Mouse (Mus musculus) heart, postnatal 36 days (tissue): ENCODE measurements at regions not wholly inside any gene's neighbourhood (a gene's known extent, or its start where the extent isn't known, plus 50 kb on each side); places are given as distances from the start of the nearest gene placed in this dataset.

Experiments used
- DNase-seq, 2 experiments: peaks; one replicate each; pipeline ENCODE4 v3.0.0; 2021 to 2022
- intact Hi-C: fragments of 180-260 bp; cut with DNase I; formaldehyde crosslinking; loops from one replicate; pipeline ENCODE4 v1.15.1; 2025

GRCm38 (mm10) chr6:127207308-127207707 lies 55.3 kb upstream of the Ccnd2 start:
- no peak for DNase-seq
- intact Hi-C loops = no loop called here

- no peak for DNase-seq
These were observed 61.4 kb upstream of the Ccnd2 start for GRCm38 (mm10) chr6:127213355-127213754.

GRCm38 (mm10) chr6:127215915-127216314 lies 63.9 kb upstream of the Ccnd2 start:
- no peak for DNase-seq
- intact Hi-C loops = loop anchor here (5.0 kb wide), 1 partner anchor 69 kb away; no protein-coding TSS in a partner anchor

More at GRCm38 (mm10) chr6:127213355-127213754, 61.4 kb upstream of the Ccnd2 start:
- intact Hi-C loops = no loop called here

GRCm38 (mm10) chr6:127218634-127219445 lies 66.8 kb upstream of the Ccnd2 start:
- intact Hi-C loops = loop anchor here (5.0 kb wide), 1 partner anchor 72 kb away; no protein-coding TSS in a partner anchor

GRCm38 (mm10) chr6:127219446-127219802 lies 67.4 kb upstream of the Ccnd2 start:
- DNase-seq = no peak
- intact Hi-C loops = loop anchor here (5.0 kb wide), 1 partner anchor 72 kb away; no protein-coding TSS in a partner anchor

More at GRCm38 (mm10) chr6:127218634-127219445, 66.8 kb upstream of the Ccnd2 start:
- no peak for DNase-seq

- DNase-seq = no peak
- intact Hi-C loops = no loop called here
These were observed 74.4 kb upstream of the Ccnd2 start for GRCm38 (mm10) chr6:127226242-127226983.

GRCm38 (mm10) chr6:127236510-127237109 lies 84.6 kb upstream of the Ccnd2 start:
- DNase-seq = no peak
- intact Hi-C loops = no loop called here

- intact Hi-C loops = no loop called here
- DNase-seq = no peak
These were observed 85.2 kb upstream of the Ccnd2 start for GRCm38 (mm10) chr6:127237168-127237567.

GRCm38 (mm10) chr6:127239529-127240471 lies 87.8 kb upstream of the Ccnd2 start:
- intact Hi-C loops = no loop called here

GRCm38 (mm10) chr6:127240472-127241375 lies 88.7 kb upstream of the Ccnd2 start:
- intact Hi-C loops = no loop called here
- no peak for DNase-seq

More at GRCm38 (mm10) chr6:127239529-127240471, 87.8 kb upstream of the Ccnd2 start:
- no peak for DNase-seq

GRCm38 (mm10) chr6:127241693-127242425 lies 89.9 kb upstream of the Ccnd2 start:
- no peak for DNase-seq
- intact Hi-C loops = no loop called here

GRCm38 (mm10) chr6:127243032-127243431 lies 91.0 kb upstream of the Ccnd2 start:
- DNase-seq = no peak
- intact Hi-C loops = no loop called here

GRCm38 (mm10) chr6:127245814-127246440 lies 93.9 kb upstream of the Ccnd2 start:
- DNase-seq = no peak

GRCm38 (mm10) chr6:127246730-127247129 lies 94.7 kb upstream of the Ccnd2 start:
- no peak for DNase-seq
- intact Hi-C loops = no loop called here

More at GRCm38 (mm10) chr6:127245814-127246440, 93.9 kb upstream of the Ccnd2 start:
- intact Hi-C loops = no loop called here

- intact Hi-C loops = no loop called here
- DNase-seq = no peak
These were observed 95.3 kb upstream of the Ccnd2 start for GRCm38 (mm10) chr6:127247343-127247742.

- DNase-seq = no peak
- intact Hi-C loops = no loop called here
These were observed 98.3 kb upstream of the Ccnd2 start for GRCm38 (mm10) chr6:127250181-127250873.
